Mouse (Mus musculus) neural tube, embryonic 12.5 days (tissue): Measurements from ENCODE around the gene Ccdc180. TPM values are rescaled to one million over a fixed set of nuclear protein-coding genes. Genes with fewer than 3 reads are reported as not detected.

ENCODE experiments used
- ATAC-seq: fragments of 200-750 bp; cut with Nextera tagmentation; 2 replicates; pipeline ENCODE4 v1.8.0; 2017; ENCODE audit warnings: low read depth, mild to moderate bottlenecking, moderate TSS enrichment, moderate library complexity; ENCODE audit not compliant: low FRiP score
- H3K27ac ChIP-seq: fragments of 300-500 bp; sonication (generic); 2 replicates; pipeline ENCODE4 v1.5.1; 2016
- H3K27me3 ChIP-seq: fragments of 300-500 bp; sonication (generic); replicated peaks from 2 replicates; pipeline ENCODE4 v1.6.1; 2016; ENCODE audit warnings: mild to moderate bottlenecking
- H3K36me3 ChIP-seq: fragments of 300-500 bp; sonication (generic); 2 replicates; pipeline ENCODE4 v1.6.1; 2016; ENCODE audit warnings: mild to moderate bottlenecking
- H3K4me1 ChIP-seq: fragments of 300-500 bp; sonication (generic); 2 replicates; pipeline ENCODE4 v1.6.1; 2016
- H3K4me2 ChIP-seq: fragments of 300-500 bp; sonication (generic); replicated peaks from 2 replicates; pipeline ENCODE4 v1.6.1; 2016; ENCODE audit warnings: mild to moderate bottlenecking
- H3K4me3 ChIP-seq: fragments of 300-500 bp; sonication (generic); 2 replicates; pipeline ENCODE4 v1.5.1; 2016
- H3K9ac ChIP-seq: fragments of 300-500 bp; sonication (generic); 2 replicates; pipeline ENCODE4 v1.6.1; 2016; ENCODE audit warnings: mild to moderate bottlenecking
- H3K9me3 ChIP-seq: fragments of 300-500 bp; sonication (generic); 2 replicates; pipeline ENCODE4 v1.6.1; 2016; ENCODE audit warnings: mild to moderate bottlenecking
- WGBS: fragments of 180-500 bp; shearing (Covaris S2); methylation state at CpG from one replicate; pipeline ENCODE4 v1.1.7; 2016; 5-methylcytosine and 5-hydroxymethylcytosine counted together
- polyA plus RNA-seq: library from polyadenylated mRNA; unstranded; fragments of >200 nt; fragmentation: Nextera tagmentation; extraction: Ambion mirVana; gene quantifications from 2 replicates; pipeline ENCODE4 v1.2.1, GENCODE M21; 2016

Gene Ccdc180
- polyA plus RNA-seq, 1 experiment from 2014 or later: not detected

DNA sequence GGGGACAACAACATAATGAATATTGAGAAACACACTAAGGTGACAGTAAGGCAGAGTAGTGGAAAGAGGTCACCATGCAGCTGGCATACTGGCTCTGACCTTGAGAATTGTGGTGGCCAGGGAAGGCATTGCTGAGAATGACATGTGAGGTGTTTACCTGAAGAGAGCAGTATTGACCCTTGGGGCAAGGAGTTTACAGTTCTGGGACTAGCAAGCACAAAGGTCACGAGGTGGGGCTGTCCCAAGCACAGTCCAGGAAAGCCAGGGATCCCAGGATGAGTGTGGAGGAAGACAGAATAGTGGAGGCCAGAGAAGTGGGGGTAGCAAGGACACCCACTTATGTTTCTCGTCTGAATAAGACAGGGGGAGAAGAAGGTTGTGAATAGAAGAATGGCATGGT lies 89.8 kb downstream of the Ccdc180 start:
- H3K36me3 ChIP-seq: no peaks in the 10 kb centered on the region
- H3K27ac ChIP-seq: no peak overlapping the region
- H3K4me3 ChIP-seq: no peak overlapping the region
- no peak for ATAC-seq
- WGBS: 51% methylated on average over 2 of the region's 2 CpGs
- no peak overlapping the region for H3K4me2 ChIP-seq
- no peaks in the 10 kb centered on the region for H3K9me3 ChIP-seq
- 0 out of 2 replicates have a peak, but pooled peaks cover 2% of the 10 kb centered on the region for H3K27me3 ChIP-seq
- H3K9ac ChIP-seq: no peak overlapping the region
- H3K4me1 ChIP-seq: no peaks in the 10 kb centered on the region

DNA sequence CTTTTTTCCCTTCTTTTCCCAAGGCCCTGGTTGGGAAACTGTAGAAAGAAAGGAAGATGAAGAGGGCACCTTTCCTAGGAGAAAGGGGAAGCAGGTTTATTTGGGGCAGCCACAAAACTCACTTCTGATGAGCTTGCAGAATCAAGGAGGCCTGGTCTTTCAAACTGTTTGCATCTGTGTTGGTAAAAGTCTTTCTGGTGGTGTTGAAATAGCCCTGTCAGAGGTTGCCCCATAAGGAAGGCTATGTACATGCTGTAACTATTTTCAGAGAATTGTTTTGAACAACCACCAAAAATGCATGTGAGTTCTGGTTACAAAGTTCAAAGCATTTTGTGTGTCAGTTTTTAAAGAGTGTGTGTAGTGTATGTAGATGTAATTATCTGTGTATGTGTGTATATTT lies 91.0 kb downstream of the Ccdc180 start:
- Histone ChIP-seq H3K27ac (no peak overlapping the region), H3K4me2 (no peak overlapping the region)
- ATAC-seq: no peak

DNA sequence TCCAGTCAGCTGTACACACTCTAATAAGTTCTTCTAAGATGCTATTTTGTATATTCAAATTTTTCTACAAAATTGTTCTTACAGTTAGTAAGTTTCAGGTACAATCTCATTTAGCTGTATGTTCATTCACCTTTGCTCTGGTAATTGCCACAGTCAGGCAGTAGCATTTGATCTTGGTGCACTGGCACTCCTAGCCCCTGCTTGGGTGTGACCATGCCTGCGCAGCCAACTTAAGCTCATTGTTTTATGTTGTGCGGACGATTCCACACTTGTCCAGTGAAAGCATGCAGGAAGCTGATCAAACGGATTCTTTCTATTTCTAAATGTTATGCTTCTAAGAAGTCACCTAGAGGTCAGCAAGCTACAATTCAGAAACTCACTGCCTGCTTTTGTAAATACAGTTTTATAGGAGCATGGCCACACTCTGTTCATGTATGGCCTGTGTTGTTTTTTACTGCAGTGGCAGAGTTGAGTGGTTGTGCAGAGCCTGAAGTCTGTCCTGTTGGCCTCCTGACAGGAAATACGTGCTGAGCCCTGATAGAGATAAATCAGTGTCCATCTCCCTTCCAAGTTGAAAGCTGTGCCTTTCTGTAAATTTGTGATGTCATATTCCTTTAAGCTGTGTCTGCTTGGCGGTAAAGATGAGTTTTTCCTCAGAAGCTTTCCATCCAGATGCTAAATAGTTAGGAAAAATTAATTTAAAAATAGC lies 100.5 kb downstream of the Ccdc180 start:
- Histone ChIP-seq H3K36me3 (no peaks in the 10 kb centered on the region), H3K27me3 (no peaks in the 10 kb centered on the region), H3K4me3 (no peak overlapping the region), H3K9me3 (no peaks in the 10 kb centered on the region), H3K9ac (no peak overlapping the region), H3K27ac (no peak overlapping the region), H3K4me2 (no peak overlapping the region), H3K4me1 (no peaks in the 10 kb centered on the region)
- 58% methylated on average over 6 of the region's 6 CpGs for WGBS
- ATAC-seq: no peak

More for the DNA sequence above, 91.0 kb downstream of the Ccdc180 start:
- Histone ChIP-seq H3K9me3 (no peaks in the 10 kb centered on the region), H3K27me3 (0 out of 2 replicates have a peak, but pooled peaks cover 2% of the 10 kb centered on the region), H3K4me1 (no peaks in the 10 kb centered on the region), H3K36me3 (no peaks in the 10 kb centered on the region), H3K9ac (no peak overlapping the region), H3K4me3 (no peak overlapping the region)

DNA sequence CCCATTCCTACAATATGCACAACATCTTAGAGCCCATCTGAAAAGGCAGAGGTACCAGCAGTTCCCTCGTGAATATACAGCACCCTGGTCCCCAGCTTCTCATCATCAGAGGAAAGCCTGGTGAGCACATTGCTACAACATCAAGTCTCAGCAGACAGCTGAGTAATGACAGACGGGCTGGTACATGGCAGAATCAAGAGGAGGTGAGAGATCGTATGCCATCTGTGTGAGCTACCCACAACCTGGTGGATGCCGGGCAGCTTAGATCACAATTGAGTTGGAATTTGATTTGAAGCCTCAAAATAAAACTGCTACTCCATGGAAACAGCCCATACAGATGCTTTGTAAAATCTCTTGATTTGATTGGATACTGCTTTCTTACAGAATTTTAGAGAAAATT lies 108.4 kb downstream of the Ccdc180 start:
- H3K4me1 ChIP-seq: no peaks in the 10 kb centered on the region
- WGBS: 88% methylated on average over 4 of the region's 4 CpGs
- H3K9ac ChIP-seq: no peak overlapping the region
- no peaks in the 10 kb centered on the region for H3K9me3 ChIP-seq
- H3K4me2 ChIP-seq: no peak overlapping the region
- ATAC-seq: no peak
- no peak overlapping the region for H3K4me3 ChIP-seq
- no peaks in the 10 kb centered on the region for H3K27me3 ChIP-seq
- no peak overlapping the region for H3K27ac ChIP-seq
- no peaks in the 10 kb centered on the region for H3K36me3 ChIP-seq

Other genes with a start within 250 kb of the Ccdc180 start
- gene Aldh1b1, start 91.3 kb upstream of the Ccdc180 start, polyA plus RNA-seq: 11.0 and 11.4 TPM in 2 replicates
- gene Igfbpl1, start 63.4 kb upstream of the Ccdc180 start, polyA plus RNA-seq: 63.2 and 74.6 TPM in 2 replicates
- gene Stra6l, start 41.6 kb upstream of the Ccdc180 start, polyA plus RNA-seq: 7.3 and 7.8 TPM in 2 replicates
- gene Tdrd7, start 75.0 kb downstream of the Ccdc180 start, polyA plus RNA-seq: 18.6 and 19.6 TPM in 2 replicates
- gene Tmod1, start 148.6 kb downstream of the Ccdc180 start, polyA plus RNA-seq: 4.5 and 5.3 TPM in 2 replicates
- 107 TPM in 2 replicates for gene Ncbp1, start 248.3 kb downstream of the Ccdc180 start, polyA plus RNA-seq
- gene Tstd2, start 248.4 kb downstream of the Ccdc180 start, polyA plus RNA-seq: 51.0 and 60.9 TPM in 2 replicates